Mouse (Mus musculus) heart, postnatal 14 days (tissue): ENCODE measurements around the gene Nos2. TPM values are rescaled to one million over a fixed set of nuclear protein-coding genes. Genes with fewer than 3 reads are reported as not detected.

Experiments used
- total RNA-seq, 2 experiments: library from RNA; stranded (reverse); gene quantifications; 2 replicates each; pipeline ENCODE4 v1.2.3; 2021

Gene Nos2
- total RNA-seq, 2 experiments from 2014 or later, result 6.6 TPM

Other genes with a start within 250 kb of the Nos2 start
- 10 to 100 TPM; 14.4 to 16.3 TPM for gene Nlk, start 223.4 kb upstream of the Nos2 start, total RNA-seq
- gene Ccnq, start 169.1 kb upstream of the Nos2 start, total RNA-seq, result 10 to 100 TPM; 12.9 to 14.2 TPM
- gene Lyrm9, start 94.2 kb upstream of the Nos2 start, total RNA-seq, result 10 to 100 TPM; 31.1 to 36.3 TPM
- 10 to 100 TPM; 35.5 to 36.1 TPM for gene Lgals9, start 64.2 kb downstream of the Nos2 start, total RNA-seq
- 10 to 100 TPM; 10.2 to 10.7 TPM for gene Ksr1, start 225.6 kb downstream of the Nos2 start, total RNA-seq